Mouse (Mus musculus): ENCODE results near the gene Trappc6b.
"Not testable (repeated sequence)": the region's sequence is repeated elsewhere in the genome, so short reads cannot be mapped to it uniquely, and the experiment has no call there.

The Trappc6b gene

DNA sequence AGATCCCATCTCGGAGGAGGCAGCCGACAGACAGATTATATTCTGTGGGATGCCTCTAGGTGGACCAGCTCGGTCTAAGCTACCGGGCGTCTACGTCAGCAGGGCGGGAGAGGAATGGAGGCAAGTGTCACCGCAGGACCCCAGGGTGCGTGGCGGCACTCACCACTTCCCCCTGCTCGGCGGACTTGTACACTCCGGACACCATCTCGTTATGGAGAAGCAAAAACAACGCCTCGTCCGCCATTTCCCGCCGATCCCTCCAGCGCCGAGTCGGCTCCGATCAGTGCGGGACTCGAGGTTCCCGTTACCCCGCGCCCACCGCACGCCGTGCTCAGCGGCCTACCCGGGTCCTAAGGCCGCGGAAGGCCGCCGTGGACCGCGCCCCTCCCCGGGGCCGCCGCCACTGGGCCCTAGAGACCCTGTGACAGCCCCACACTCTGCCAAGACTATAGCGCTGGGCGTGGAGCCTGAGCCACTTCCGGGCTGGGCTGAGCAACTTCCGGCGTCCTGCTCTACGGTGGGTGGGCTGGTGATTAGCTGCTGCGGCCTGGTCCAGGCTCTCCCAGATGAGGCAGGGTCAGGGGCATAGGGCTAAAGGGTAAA is at the start of gene Trappc6b:
Gene Trappc6b (minus strand): TSS at position 480 of the 603 bp plus-strand sequence.
- DNase-seq = peak; percentile 79

DNA sequence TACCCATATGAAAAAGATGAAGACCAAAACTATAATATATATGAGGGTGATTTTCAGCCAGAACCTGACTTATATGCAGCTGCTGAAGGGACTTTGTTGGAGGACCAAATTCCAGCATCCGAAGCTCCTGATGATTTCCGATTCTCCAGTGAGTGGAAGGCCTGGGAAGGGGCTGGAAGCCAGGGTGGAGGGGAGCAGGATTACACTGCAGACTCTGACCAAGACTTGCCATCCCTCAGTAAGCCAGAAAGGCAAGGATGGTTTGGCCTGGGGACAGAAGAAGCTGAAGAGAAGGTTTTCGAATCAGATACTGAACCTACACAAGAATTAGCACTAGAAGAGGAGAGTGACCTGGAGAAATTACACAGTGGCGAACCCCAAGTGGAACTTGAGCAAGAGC is 46.7 kb upstream of the Trappc6b start:
- DNase-seq = no peak

DNA sequence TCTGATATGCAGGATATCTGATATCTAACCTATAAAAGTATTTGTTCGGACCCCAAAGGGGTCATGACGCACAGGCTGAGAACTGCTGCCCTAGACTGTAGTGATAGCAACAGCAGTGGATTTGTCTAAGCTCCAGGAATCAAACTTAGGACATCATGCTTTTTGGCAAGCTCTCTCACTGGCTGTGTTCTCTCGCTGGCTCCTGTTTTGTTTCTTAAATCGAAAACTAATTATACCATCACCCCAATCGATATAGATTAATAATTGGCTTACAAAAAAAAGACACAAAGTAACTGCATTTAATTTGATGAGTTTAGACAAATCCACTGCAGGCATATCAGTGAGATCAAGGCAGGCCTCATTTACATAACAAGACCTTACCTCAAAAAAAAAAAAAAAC is 45.2 kb upstream of the Trappc6b start:
- DNase-seq = no peak

DNA sequence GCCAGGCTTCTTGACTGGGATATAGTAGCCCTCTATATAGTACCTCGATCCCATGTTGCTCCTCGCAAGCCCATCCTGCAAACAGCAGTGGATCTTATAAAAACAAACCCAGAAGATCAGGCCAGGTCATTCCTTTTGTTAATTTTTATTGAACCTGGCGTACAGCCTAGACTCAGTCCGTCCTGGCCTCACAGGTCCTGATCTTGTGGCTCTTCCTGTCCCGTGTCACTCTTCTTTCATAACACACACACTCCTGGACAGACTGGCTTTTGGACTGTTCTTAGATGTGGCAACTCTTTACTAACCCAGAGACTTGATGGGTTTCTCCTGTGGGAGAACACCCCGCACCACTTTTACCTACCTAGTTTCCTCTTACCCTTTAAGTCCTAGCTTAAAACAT is 44.6 kb upstream of the Trappc6b start:
- DNase-seq = peak; percentile 45

DNA sequence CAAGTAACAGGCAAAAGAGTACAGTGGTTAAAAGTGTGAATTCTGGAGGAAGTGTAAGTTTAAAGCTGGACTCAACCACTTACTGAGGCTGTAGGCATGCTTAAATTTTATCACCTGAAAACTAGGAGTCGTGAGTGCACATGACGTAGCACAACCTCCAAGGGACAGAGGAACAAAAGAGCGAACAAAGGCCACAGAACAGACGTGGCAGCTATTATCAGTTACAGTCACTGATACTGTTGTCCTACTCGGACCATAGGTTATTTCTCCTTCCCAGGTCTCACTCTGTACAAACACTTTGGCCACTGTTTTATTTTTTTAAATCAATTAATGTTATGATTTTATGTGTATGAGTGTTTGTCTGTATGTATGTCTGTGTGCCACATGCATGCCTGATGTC is 43.5 kb upstream of the Trappc6b start:
- no peak for DNase-seq

DNA sequence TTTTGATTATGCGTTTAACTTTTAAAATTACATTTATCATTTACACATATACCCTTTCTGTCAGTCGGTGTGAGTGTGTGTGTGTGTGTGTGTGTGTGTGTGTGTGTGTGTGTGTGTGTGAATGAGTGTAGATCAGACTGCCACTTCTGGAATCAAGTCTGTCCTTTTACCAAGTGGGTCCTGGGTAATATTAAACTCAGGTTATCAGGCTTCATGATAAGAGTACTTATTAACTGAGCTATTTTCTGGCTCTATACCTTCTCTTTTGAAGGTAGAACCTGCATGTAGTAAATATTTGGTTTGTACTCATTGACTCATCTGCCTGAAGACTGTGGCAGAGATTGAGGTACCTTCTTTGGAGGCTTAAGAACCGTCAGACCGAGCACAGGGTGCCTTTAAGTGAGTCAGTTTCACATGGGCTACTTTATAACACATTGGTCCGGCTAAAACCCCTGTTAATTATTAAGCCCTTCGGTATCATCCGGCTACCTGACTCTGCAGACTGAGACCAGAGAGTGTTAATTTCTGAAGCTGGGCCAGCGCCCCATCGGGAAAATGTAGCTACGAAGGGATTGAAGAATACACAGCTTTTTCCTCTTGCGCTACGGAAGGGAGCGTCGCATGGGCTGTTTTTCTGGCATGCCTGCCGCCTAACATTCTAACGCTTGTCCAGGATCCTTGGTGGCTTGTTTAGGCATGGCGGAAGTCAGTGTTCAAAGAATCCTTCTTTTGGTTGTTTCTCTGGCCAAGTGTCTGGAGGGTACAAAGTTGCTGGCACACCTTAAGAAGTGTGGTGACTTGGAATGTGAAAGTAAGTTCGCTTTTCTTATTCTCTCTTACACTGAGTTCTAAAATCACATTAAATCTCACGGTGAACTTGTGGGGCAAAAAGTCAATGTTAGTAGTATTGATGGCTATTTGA is 34.1 kb upstream of the Trappc6b start, which contains the start of gene Mia2:
Gene Mia2 (plus strand): TSS at position 696 of the 922 bp plus-strand sequence.
- DNase-seq = peak; percentile 79

DNA sequence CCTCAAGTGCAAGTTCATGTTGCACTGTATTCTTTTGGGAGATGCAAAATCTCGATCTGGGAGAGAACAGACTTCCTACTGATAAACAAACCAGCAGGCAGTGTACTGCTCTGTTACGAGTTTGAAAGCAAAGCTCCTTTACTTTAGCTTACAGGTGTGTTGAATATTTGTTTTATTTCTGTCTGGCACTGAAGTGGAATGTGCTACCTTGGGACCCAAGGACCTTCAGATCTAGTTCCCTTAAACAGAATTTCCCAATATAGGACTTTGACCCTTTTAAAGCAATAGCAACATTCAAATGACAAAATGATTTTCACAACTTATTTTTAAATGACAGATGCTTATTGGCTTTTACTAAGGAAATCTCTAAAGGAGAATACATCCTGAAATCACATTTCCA is 32.3 kb upstream of the Trappc6b start:
- no peak for DNase-seq

DNA sequence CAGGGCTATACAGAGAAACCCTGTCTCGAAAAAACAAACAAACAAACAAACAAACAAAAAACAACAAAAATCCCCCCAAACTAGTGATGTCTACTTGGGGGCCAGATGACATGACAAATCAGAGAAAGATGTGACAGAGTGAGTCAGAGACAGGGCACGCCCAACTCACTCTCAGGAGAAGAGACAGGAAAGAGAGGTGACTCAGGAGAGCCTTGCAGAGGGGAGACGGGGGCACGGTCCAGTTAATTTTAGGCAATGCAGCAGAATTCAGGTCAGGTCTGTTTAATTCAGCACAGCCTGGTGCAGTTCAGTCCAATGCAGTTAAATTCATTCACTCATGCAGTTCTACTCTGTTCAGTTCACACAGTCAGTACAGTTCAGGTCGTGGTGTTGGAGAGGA is 24.9 kb upstream of the Trappc6b start:
- DNase-seq = no peak

DNA sequence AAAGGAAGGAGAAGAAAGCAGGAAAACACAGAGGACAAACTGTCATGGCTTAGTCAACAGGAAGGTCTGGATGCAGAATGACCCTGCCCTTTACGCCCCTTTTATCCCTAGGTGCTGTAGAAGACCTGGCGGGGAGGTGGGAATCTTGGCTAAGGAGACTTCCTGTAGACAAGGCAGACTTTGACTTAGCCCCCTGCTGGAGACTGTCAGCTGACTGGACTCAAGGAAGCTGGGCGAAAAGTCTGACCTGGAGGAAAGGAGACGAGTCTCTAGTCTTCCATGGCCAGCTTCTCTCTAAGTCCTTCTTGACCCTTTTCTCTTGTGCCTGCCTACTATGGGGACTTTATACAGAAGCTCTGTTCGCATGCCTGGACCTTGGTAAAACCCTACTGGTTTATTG is 23.2 kb upstream of the Trappc6b start:
- DNase-seq = no peak

DNA sequence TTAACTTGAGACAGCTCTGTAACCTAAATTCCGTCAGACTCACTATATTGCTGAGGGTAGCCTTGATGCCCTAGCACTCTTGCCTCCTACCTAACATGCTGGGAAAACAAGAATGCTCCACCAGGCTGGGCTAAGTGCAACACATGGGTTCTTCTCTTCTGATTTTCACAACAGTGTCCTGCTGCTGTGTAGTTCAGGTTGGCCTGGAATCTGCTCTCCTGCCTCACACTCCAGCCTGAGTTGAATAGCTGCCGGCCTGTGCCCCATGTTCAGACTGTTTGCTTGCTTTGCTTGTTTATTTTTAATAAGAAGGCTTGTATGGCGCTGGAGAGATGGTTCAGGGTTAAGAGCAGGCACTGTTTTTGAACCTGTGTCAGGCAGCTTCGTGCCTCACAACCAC is 19.2 kb upstream of the Trappc6b start:
- no peak for DNase-seq

DNA sequence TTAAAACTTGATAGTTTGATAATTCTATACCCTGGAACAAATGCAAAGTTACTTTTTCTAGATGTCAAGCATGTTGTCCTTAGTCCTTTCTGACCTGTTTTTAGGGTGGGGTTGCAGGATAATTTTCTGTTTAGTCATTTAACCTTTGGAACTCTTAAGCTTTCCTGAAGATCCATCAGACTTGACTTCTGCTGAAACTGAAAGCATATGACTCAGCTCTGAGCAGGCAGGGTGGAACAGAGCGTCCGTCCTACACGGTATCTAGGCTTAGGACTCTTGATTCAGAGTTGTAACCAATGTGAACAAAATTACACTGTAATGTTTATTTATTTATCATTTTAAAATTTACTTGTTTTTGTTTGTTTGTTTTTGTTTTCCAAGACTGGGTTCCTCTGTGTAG is 16.6 kb upstream of the Trappc6b start:
- no peak for DNase-seq

DNA sequence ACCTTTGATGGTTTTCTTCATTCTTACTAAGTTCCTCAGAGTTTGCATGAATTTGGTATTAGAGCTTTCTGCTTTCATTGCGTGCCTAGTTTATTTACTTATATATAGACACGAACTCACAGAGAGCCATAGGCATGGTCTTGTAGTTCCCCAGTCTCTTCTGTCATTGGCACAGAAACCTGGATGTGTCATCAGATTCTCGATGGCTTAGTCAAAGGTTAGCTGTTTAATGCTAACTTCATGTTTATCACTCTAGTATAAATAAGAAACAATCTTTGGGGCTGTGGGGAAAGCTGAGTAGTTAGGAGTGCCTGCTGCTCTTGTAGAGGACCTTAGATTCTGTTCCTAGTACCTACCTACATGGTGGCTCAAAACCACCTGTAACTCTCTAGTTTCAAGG is 15.7 kb upstream of the Trappc6b start:
- DNase-seq = no peak

DNA sequence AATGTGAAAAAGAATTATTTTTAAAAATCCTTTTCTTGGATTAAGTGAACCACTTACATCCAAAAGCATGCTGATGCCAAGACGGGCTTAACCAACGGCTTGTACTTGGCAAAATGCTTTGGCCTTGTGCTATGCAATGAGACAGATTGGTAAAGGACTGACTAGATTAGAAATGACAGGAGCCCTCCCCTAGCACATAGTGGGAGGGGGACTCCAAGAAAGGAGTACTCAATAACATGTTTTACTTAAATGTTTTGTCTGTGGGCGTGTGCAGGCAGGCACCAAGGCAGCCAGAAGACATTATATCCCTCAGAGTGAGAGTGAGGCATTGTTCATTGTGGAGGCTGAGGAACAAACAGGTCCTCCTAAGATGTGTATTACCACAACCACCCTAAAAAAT is 12.8 kb upstream of the Trappc6b start:
- no peak for DNase-seq

DNA sequence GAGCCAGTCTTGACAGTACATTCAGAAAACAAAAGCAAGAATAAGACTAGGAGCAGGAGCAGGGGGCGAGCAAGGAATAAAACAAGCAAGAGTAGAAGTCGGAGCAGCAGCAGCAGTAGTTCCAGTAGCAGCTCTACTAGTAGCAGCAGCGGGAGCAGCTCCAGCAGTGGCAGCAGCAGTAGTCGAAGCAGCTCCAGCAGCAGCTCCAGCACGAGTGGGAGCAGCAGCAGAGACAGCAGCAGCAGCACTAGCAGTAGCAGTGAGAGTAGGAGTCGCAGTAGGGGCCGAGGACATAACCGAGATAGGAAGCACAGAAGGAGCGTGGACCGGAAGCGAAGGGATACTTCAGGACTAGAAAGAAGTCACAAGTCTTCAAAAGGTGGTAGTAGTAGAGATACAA is 11.0 kb upstream of the Trappc6b start:
- DNase-seq = no peak

DNA sequence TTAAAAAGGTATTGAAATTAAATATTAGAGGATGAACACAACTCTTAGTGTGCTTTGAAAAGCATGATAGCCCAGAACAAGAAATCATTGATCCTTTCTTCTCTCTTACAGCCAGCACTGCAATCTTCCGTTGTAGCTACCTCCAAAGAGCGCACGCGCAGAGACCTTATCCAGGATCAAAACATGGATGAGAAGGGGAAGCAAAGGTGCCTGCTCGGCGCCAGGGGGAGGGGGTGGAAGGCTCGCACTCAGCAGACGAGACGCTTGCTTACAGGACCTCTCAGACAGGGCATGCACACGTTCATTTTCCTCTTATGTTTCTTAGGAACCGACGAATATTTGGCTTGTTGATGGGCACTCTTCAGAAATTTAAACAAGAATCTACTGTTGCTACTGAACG is 7.5 kb upstream of the Trappc6b start:
- DNase-seq = no peak

DNA sequence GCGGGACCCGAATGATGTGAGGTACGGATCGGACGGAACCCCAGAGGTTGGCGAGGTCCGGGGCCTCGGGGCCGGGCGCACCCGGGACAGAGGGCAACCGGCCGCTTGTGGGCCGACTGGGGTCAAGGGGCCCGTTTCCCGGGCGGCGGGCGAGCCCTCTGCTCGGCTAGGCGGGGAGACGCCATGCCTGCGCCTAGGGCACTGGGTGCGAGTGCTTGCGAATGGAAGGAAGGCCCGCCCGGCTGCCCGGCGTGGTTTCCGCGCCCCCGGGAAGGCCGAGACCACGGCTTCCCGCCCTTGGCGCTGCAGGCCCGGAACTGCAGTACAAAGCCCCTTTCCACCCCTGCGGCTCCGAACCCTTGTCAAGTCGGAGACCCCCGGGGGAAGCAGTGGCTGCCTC is 5.8 kb upstream of the Trappc6b start:
- no peak for DNase-seq

DNA sequence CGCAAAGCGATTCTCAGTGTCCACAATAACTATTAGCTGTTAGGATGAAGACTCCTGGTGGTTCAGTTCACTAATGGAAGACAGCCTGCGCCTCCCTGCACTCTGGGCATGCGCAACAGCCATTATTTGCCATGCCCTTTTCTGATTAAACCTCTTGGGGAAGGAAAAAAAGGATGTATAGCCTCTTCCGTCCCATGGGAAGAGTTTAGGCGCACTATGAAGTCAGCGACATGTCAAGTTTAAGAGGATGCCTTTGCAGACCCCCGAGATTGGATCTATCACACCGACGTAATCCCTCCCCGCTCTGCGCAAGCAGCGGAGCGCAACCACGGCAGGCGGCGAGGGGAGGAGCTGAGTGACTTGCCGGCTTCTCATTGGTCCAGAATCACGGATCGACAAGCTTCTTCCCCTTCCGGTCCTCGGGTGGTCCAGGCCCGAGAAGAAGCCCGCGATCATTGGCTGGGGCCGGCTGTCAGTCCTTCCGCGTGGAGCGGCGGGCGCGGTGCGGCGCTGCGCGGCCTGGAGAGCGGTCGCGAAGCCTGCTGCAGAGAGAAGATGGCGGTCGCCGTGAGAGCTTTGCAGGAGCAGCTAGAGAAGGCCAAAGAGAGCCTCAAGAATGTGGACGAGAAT is 5.3 kb upstream of the Trappc6b start, which contains the start of gene Pnn:
Gene Pnn (plus strand): TSS at position 437 of the 630 bp plus-strand sequence.
- DNase-seq = peak; percentile 95

DNA sequence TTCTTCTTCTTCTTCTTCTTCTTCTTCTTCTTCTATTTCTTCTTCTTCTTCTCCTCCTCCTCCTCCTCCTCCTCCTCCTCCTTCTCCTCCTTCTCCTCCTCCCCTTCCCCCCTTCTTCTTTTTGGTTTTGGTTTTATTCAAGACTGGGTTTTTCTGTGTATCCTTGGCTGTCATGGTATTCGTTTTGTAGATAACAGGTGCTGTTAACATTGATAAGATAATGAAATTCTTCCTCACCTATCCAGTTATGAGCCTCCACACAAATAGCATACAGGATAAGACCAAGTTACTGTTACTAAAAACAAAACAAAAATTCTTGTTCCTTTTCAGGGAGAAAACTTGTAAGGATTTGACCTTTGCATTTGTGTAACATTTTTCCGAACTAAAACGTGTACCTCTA is 4.5 kb upstream of the Trappc6b start:
- DNase-seq = no peak

DNA sequence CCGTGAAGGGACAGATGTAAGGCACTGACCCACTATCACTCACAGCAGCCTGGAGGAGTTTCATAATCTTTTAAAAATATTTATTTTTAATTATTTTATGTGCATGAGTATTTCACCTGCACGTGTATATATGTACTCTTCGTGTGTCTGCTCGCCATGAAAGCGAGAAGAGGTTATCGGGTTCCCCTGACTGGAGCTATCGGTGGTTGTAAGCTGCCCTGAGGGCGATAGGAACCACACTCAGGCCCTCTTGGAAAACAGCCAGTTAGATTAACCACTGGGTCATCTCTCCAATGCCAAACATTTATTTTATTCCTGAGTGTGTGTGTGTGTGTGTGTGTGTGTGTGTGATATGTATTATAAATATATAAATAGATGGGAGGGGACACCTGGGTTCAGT is 3.6 kb upstream of the Trappc6b start:
- no peak for DNase-seq

DNA sequence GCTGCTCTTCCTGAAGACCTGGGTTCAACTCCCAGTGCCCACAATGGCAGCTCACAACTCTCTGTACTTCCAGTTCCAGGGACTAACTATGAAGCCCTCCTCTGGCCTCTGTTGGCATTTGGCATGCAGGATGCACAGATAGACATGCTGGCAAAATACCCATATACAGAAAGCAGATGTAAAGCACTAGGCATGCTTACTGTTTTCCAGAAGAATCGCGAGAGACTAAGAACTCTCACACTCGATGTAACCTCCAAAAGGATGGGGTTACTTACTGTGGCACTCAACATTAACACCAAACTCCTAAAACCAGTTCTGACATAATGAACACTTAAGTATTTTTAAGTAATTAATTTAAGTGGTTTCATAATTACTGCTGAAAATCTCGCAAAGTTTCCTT is 950 bp downstream of the Trappc6b start:
- DNase-seq = no peak

DNA sequence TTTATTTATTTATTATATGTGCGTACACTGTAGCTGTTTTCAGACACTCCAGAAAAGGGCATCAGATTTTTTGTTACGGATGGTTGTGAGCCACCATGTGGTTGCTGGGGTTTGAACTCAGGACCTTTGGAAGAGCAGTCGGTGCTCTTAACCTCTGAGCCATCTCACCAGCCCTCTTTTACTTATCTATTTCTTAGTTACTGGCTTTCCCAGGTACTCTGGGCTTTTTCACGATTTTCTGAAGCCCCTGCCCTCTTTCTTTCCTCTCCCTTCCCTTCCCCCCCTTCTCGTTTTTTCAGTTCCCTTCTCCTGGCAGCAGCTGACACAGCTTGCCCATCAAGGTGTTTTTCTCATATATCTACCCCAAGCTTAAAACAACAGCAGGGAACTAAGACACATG is 3.0 kb downstream of the Trappc6b start:
- not testable (repeated sequence) for DNase-seq

DNA sequence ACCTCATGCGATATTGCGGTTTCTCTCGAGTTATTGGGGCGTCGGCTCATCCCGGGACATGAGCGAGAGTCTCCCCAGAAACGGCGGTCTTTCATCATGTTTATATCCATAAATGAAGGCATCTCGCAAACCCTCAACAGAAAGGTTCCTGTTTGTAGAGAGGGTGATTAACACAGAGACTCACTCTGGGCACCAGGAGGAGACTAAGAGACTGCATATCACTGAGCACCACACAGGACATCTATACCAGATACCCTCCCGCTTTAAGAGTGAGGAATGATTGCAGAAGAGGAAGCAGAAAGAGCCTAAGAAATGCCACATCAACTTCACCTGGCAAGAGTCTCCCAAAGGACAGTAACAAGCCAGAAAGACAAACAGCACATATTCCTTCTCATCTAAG is 5.0 kb downstream of the Trappc6b start:
- no peak for DNase-seq

DNA sequence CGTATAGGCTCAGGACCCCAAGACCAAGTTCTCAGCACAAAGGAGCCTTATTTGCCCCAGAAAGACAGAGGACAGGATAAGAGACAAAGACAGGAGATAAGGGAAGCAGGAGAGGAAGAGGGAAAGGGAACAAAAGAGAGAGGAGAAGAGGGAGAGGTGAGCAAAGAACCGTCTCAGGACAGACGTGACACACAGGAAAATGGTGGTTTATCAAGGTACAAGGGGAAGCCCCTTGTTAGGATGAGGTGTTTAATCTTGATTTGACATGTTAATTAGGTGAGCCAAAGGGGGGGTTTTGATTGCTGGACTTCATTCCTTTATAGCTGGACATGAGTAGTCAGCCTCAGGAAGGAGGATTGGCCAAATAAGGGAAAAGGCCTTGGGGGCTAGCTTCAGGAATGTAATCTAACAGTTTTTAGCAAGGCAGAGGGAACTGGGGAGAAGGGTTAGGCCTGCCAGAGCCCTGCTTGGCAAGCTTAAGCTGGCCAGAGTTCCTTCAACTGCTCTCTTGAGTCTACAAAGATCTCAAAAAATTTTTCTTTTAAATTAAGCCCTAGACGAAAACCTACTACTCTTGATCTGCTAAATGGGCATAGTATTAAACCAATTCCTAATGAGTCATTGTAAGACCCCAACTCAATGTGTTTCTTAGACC is 5.9 kb downstream of the Trappc6b start:
- no peak for DNase-seq
